Mouse (Mus musculus) neural tube, embryonic 11.5 days (tissue): ENCODE measurements around the gene Hmga2. TPM values are rescaled to one million over a fixed set of nuclear protein-coding genes. Genes with fewer than 3 reads are reported as not detected.

Experiments used
- ATAC-seq: fragments of 200-750 bp; cut with Nextera tagmentation; 2 replicates; pipeline ENCODE4 v1.8.0; 2017; ENCODE audit warnings: moderate number of reproducible peaks, mild to moderate bottlenecking, moderate TSS enrichment, moderate library complexity; ENCODE audit not compliant: insufficient read depth, low FRiP score, low TSS enrichment
- DNase-seq: peaks from one replicate; pipeline ENCODE4 v3.0.0-alpha.2; 2015; ENCODE audit warnings: low spot score
- H3K27ac ChIP-seq: fragments of 300-500 bp; sonication (generic); 2 replicates; pipeline ENCODE4 v1.5.1; 2014; ENCODE audit warnings: low read depth, mild to moderate bottlenecking, low read length
- H3K27me3 ChIP-seq: fragments of 300-500 bp; sonication (generic); 2 replicates; pipeline ENCODE4 v1.6.1; 2014; ENCODE audit warnings: mild to moderate bottlenecking, low read length, mixed read lengths; ENCODE audit not compliant: control insufficient read depth, insufficient read depth
- H3K36me3 ChIP-seq: fragments of 300-500 bp; sonication (generic); 2 replicates; pipeline ENCODE4 v1.6.1; 2014; ENCODE audit warnings: mild to moderate bottlenecking, low read length, moderate library complexity, mixed read lengths; ENCODE audit not compliant: control insufficient read depth, insufficient read depth
- H3K4me1 ChIP-seq: fragments of 300-500 bp; sonication (generic); 2 replicates; pipeline ENCODE4 v1.6.1; 2014; ENCODE audit warnings: low read length, mixed read lengths; ENCODE audit not compliant: control insufficient read depth, insufficient read depth
- H3K4me2 ChIP-seq: fragments of 300-500 bp; sonication (generic); 2 replicates; pipeline ENCODE4 v1.6.1; 2014; ENCODE audit warnings: low read depth, mild to moderate bottlenecking, moderate library complexity
- H3K4me3 ChIP-seq: fragments of 300-500 bp; sonication (generic); 2 replicates; pipeline ENCODE4 v1.5.1; 2014; ENCODE audit warnings: low read depth, low read length
- H3K9ac ChIP-seq: fragments of 300-500 bp; sonication (generic); 2 replicates; pipeline ENCODE4 v1.6.1; 2014; ENCODE audit warnings: mild to moderate bottlenecking, low read length
- H3K9me3 ChIP-seq: fragments of 300-500 bp; sonication (generic); 2 replicates; pipeline ENCODE4 v1.6.1; 2016; ENCODE audit warnings: low read length; ENCODE audit not compliant: control insufficient read depth
- WGBS: fragments of 180-500 bp; shearing (Covaris S2); extraction: QIAGEN DNeasy Blood & Tissue Kit; methylation state at CpG from one replicate; pipeline ENCODE4 v1.1.7; 2014; 5-methylcytosine and 5-hydroxymethylcytosine counted together
- polyA plus RNA-seq: library from polyadenylated mRNA; unstranded; fragments of >200 nt; fragmentation: Nextera tagmentation; extraction: Ambion mirVana; gene quantifications from 2 replicates; pipeline ENCODE4 v1.2.1, GENCODE M21; 2014

Hmga2 gene
- polyA plus RNA-seq, 1 experiment from 2014 or later = 49.7 TPM

- Histone ChIP-seq H3K27me3 (no peaks in the 10 kb centered on the region), H3K36me3 (no peaks in the 10 kb centered on the region), H3K9me3 (no peaks in the 10 kb centered on the region), H3K4me1 (peaks cover 7% of the 10 kb centered on the region), H3K9ac (no peak overlapping the region), H3K4me2 (no peak overlapping the region), H3K27ac (no peak overlapping the region), H3K4me3 (no peak overlapping the region)
- ATAC-seq (no peak), DNase-seq (no peak)
- WGBS = 92% methylated on average over 4 of the region's 4 CpGs
Observed at GRCm38 (mm10) chr10:120405322-120405721, 70.9 kb downstream of the Hmga2 start.

- no peak overlapping the region for H3K4me3 ChIP-seq
- H3K27me3 ChIP-seq = no peaks in the 10 kb centered on the region
- ATAC-seq (no peak), DNase-seq (no peak)
- no peak overlapping the region for H3K27ac ChIP-seq
- H3K9me3 ChIP-seq = no peaks in the 10 kb centered on the region
- no peaks in the 10 kb centered on the region for H3K36me3 ChIP-seq
- no peak overlapping the region for H3K4me2 ChIP-seq
- H3K9ac ChIP-seq = no peak overlapping the region
- peaks cover 7% of the 10 kb centered on the region for H3K4me1 ChIP-seq
- 83% methylated on average over 5 of the region's 5 CpGs for WGBS
Observed at GRCm38 (mm10) chr10:120402966-120403365, 73.3 kb downstream of the Hmga2 start.

GRCm38 (mm10) chr10:120401787-120402186, 74.5 kb downstream of the Hmga2 start:
- WGBS = 73% methylated on average over 8 of the region's 8 CpGs

GRCm38 (mm10) chr10:120399846-120400510, 76.3 kb downstream of the Hmga2 start:
- ATAC-seq (no peak), DNase-seq (no peak)
- H3K9ac ChIP-seq = no peak overlapping the region
- H3K9me3 ChIP-seq = no peaks in the 10 kb centered on the region
- no peaks in the 10 kb centered on the region for H3K27me3 ChIP-seq
- H3K27ac ChIP-seq = no peak overlapping the region
- H3K4me3 ChIP-seq = no peak overlapping the region
- peaks cover 5% of the 10 kb centered on the region; the same call in 1 of the 2 replicates for H3K4me1 ChIP-seq
- H3K36me3 ChIP-seq = no peaks in the 10 kb centered on the region
- no peak overlapping the region for H3K4me2 ChIP-seq
- WGBS = 60% methylated on average over 9 of the region's 9 CpGs

More at GRCm38 (mm10) chr10:120401787-120402186, 74.5 kb downstream of the Hmga2 start:
- Histone ChIP-seq H3K27me3 (no peaks in the 10 kb centered on the region), H3K9ac (no peak overlapping the region), H3K9me3 (no peaks in the 10 kb centered on the region), H3K27ac (no peak overlapping the region), H3K4me2 (no peak overlapping the region), H3K4me3 (no peak overlapping the region), H3K36me3 (no peaks in the 10 kb centered on the region), H3K4me1 (peaks cover 5% of the 10 kb centered on the region; the same call in 1 of the 2 replicates)
- ATAC-seq = no peak
- no peak for DNase-seq

- H3K9ac ChIP-seq = no peak overlapping the region
- no peaks in the 10 kb centered on the region for H3K36me3 ChIP-seq
- H3K4me1 ChIP-seq = peaks cover 5% of the 10 kb centered on the region; the same call in 1 of the 2 replicates
- WGBS = 54% methylated on average over 6 of the region's 6 CpGs
- H3K27ac ChIP-seq = no peak overlapping the region
- H3K4me2 ChIP-seq = no peak overlapping the region
- ATAC-seq (no peak), DNase-seq (no peak)
- no peaks in the 10 kb centered on the region for H3K27me3 ChIP-seq
- no peaks in the 10 kb centered on the region for H3K9me3 ChIP-seq
- H3K4me3 ChIP-seq = no peak overlapping the region
Observed at GRCm38 (mm10) chr10:120398745-120399144, 77.5 kb downstream of the Hmga2 start.

- H3K27me3 ChIP-seq = no peaks in the 10 kb centered on the region
- H3K4me3 ChIP-seq = no peak overlapping the region
- H3K4me1 ChIP-seq = peaks cover 6% of the 10 kb centered on the region
- no peak for DNase-seq
- no peak overlapping the region for H3K4me2 ChIP-seq
- no peak overlapping the region for H3K9ac ChIP-seq
- WGBS = 73% methylated on average over 17 of the region's 17 CpGs
- H3K9me3 ChIP-seq = no peaks in the 10 kb centered on the region
- no peak for ATAC-seq
- no peak overlapping the region for H3K27ac ChIP-seq
- H3K36me3 ChIP-seq = no peaks in the 10 kb centered on the region
Observed at GRCm38 (mm10) chr10:120397211-120397631, 79.0 kb downstream of the Hmga2 start.

GRCm38 (mm10) chr10:120395550-120395949, 80.7 kb downstream of the Hmga2 start:
- Histone ChIP-seq H3K9ac (no peak overlapping the region), H3K4me1 (peaks cover 20% of the 10 kb centered on the region), H3K27me3 (no peaks in the 10 kb centered on the region), H3K36me3 (no peaks in the 10 kb centered on the region), H3K9me3 (no peaks in the 10 kb centered on the region), H3K4me2 (no peak overlapping the region; the same call in 1 of the 2 replicates), H3K4me3 (no peak overlapping the region), H3K27ac (no peak overlapping the region)
- 64% methylated on average over 6 of the region's 6 CpGs for whole genome bisulfite sequencing
- DNase-seq (no peak), ATAC-seq (no peak)

GRCm38 (mm10) chr10:120394740-120395139, 81.5 kb downstream of the Hmga2 start:
- no peak for DNase-seq
- no peaks in the 10 kb centered on the region for H3K27me3 ChIP-seq
- H3K4me3 ChIP-seq = no peak overlapping the region
- no peak overlapping the region for H3K9ac ChIP-seq
- no peak overlapping the region for H3K4me2 ChIP-seq
- no peak overlapping the region for H3K27ac ChIP-seq
- no peaks in the 10 kb centered on the region for H3K36me3 ChIP-seq
- 88% methylated on average over 9 of the region's 9 CpGs for WGBS
- H3K9me3 ChIP-seq = no peaks in the 10 kb centered on the region
- H3K4me1 ChIP-seq = peaks cover 20% of the 10 kb centered on the region
- no peak for ATAC-seq

- no peaks in the 10 kb centered on the region for H3K27me3 ChIP-seq
- no peak for DNase-seq
- no peaks in the 10 kb centered on the region for H3K36me3 ChIP-seq
- H3K27ac ChIP-seq = no peak overlapping the region
- WGBS = 21% methylated on average over 14 of the region's 14 CpGs
- H3K4me1 ChIP-seq = peaks cover 23% of the 10 kb centered on the region
- no peak overlapping the region for H3K4me3 ChIP-seq
- ATAC-seq = no peak
- H3K9ac ChIP-seq = no peak overlapping the region
- no peaks in the 10 kb centered on the region for H3K9me3 ChIP-seq
- H3K4me2 ChIP-seq = no peak overlapping the region
Observed at GRCm38 (mm10) chr10:120391971-120392716, 84.1 kb downstream of the Hmga2 start.
